Mouse (Mus musculus): ENCODE data around the gene Zfp513. TPM values are rescaled to one million over a fixed set of nuclear protein-coding genes. Genes with fewer than 3 reads are reported as not detected.

Gene Zfp513
- 38.1 and 42.1 TPM in 2 replicates for polyA plus RNA-seq (2012; rRNA removed)

DNA sequence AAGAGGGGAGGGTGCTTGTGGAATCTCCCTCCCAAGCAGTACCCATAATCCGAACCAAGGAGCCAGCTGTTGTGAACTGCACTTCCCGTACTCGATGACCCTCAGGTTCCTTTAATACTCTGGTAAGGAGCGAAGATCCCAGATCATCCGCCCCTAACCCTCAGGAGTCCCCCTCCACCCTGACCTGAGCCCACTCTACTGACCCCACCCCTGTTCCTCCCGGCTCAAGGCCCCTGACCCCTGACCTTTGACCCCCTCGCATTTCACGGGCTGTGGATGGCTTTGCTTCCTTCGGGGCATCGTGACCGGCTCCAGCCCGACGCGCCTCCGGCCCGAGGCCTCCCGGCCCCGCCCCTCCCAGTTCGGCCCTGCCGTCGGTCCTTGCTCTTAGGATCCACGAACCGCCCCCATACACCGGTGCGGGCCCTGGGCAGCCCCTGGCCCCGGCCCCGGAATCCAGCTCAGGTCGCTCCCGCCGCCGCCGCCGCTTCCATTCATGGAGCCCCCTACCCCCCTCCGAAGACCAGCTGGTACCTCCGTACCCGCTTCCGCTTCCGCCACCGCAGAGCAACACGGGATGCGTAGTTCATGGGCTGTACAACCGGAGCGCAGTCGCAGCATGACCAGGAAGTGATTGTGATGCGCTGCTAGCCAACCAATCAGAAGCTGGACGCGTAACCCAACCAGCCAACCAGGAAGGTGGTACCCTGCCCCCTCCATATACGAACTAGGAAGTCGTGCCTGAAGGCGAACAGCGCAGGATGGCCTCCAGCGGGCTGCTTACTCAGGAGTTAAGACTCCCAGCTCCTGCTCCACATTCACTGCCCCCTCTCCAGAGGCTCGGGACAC, at the start of gene Zfp513:
Gene Zfp513, minus strand, starts transcription at position 562 of the 849 bp plus-strand sequence.
- TF ChIP-seq CTCF (IDR thresholded peaks at IDR 0.05; ENCODE audit: extremely low read depth, insufficient read depth, low read length) (no peak), POLR2A (IDR thresholded peaks at IDR 0.05; ENCODE audit: extremely low read depth, insufficient read depth, low read length) (peak; percentile 90)
- H3K4me1 ChIP-seq (ENCODE audit: control insufficient read depth, insufficient read depth, low read length), result no peaks in the 10 kb centered on the region
- peak within 1 kb of the TSS; percentile 69 for H3K4me3 ChIP-seq (ENCODE audit: insufficient read depth, low read length)
- peak within 1 kb of the TSS; percentile 59 for H3K27ac ChIP-seq (ENCODE audit: insufficient read depth, low read length)

DNA sequence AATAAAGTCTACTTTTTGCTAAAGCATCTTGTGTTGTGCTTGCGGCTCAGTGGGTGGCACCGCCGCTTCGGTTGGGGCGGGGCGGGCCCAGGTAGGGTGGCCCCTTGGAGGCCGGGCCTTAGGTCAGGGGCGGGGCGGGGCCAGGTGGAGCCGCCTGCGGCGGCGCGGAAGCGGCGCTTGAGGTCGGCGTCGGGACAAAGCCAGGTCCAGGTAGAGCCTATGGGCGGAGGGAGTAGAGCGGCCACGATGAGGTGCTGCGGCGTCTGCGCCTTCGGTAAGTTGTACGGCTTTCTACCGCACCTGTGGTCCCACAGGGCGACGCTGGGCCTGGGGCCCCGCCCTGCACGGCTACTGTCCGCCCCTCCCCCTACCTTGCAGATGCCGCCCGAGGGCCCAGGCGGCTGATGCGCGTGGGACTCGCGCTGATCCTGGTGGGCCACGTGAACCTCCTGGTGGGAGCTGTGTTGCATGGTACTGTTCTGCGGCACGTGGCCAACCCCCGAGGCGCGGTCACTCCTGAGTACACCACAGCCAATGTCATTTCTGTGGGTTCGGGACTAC, 49.5 kb upstream of the Zfp513 start, which contains the start of gene Krtcap3:
Gene Krtcap3, plus strand, starts transcription at position 151 of the 561 bp plus-strand sequence.
- no peaks in the 10 kb centered on the region for H3K4me1 ChIP-seq (ENCODE audit: control insufficient read depth, insufficient read depth, low read length)
- no peak within 1 kb of the TSS for H3K4me3 ChIP-seq (ENCODE audit: insufficient read depth, low read length)
- TF ChIP-seq POLR2A (IDR thresholded peaks at IDR 0.05; ENCODE audit: extremely low read depth, insufficient read depth, low read length) (peak; percentile 11; the same call in 1 of the 2 replicates), CTCF (IDR thresholded peaks at IDR 0.05; ENCODE audit: extremely low read depth, insufficient read depth, low read length) (no peak)
- no peak within 1 kb of the TSS for H3K27ac ChIP-seq (ENCODE audit: insufficient read depth, low read length)

DNA sequence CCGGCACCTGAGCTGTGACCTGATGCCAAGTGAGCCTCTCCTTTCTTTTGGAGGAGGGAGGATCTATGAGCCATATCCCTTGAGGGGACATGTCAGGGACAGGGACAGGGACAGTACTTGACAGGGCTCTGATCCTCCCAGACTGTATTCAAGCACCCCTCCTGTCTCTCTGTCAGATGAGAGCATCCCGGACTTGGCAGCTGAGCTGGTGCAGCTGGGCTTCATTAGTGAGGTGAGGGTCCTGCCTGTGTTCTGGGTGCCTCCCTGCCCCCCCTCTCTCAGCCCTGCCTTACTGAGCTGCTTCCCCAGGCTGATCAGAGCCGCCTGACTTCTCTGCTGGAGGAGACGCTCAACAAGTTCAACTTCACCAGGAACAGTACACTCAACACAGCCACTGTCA, 48.6 kb upstream of the Zfp513 start:
- no peaks in the 10 kb centered on the region for H3K4me1 ChIP-seq (ENCODE audit: control insufficient read depth, insufficient read depth, low read length)
- TF ChIP-seq POLR2A (IDR thresholded peaks at IDR 0.05; ENCODE audit: extremely low read depth, insufficient read depth, low read length), result no peak
- no peak for TF ChIP-seq CTCF (IDR thresholded peaks at IDR 0.05; ENCODE audit: extremely low read depth, insufficient read depth, low read length)
- H3K27ac ChIP-seq (ENCODE audit: insufficient read depth, low read length), result no peak overlapping the region
- H3K4me3 ChIP-seq (ENCODE audit: insufficient read depth, low read length), result no peak overlapping the region

DNA sequence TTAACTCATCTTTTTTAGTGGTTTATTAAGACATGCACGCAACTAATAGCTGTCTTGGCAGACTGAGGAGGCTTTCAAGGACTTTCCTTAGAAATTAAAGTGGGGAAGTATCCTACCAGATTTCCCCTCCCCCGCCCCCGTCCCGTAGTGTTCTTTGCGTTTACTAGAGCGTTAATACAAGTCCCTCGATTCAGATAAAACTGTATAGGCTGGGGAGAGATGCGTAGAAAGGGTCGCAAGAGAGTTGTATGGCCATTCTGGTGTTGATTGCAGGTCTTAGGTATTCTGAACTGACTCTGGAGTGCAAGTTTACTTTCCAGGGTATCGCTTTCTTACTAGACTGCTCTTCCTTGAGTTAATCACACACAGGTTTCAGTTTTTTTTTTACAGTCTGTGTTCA, 40.1 kb upstream of the Zfp513 start:
- H3K27ac ChIP-seq (ENCODE audit: insufficient read depth, low read length), result no peak overlapping the region
- H3K4me1 ChIP-seq (ENCODE audit: control insufficient read depth, insufficient read depth, low read length), result peaks cover 2% of the 10 kb centered on the region; the same call in 1 of the 2 replicates
- H3K4me3 ChIP-seq (ENCODE audit: insufficient read depth, low read length), result peak overlapping the region; percentile 42; the same call in 1 of the 2 replicates
- TF ChIP-seq POLR2A (IDR thresholded peaks at IDR 0.05; ENCODE audit: extremely low read depth, insufficient read depth, low read length) (no peak), CTCF (IDR thresholded peaks at IDR 0.05; ENCODE audit: extremely low read depth, insufficient read depth, low read length) (no peak)

DNA sequence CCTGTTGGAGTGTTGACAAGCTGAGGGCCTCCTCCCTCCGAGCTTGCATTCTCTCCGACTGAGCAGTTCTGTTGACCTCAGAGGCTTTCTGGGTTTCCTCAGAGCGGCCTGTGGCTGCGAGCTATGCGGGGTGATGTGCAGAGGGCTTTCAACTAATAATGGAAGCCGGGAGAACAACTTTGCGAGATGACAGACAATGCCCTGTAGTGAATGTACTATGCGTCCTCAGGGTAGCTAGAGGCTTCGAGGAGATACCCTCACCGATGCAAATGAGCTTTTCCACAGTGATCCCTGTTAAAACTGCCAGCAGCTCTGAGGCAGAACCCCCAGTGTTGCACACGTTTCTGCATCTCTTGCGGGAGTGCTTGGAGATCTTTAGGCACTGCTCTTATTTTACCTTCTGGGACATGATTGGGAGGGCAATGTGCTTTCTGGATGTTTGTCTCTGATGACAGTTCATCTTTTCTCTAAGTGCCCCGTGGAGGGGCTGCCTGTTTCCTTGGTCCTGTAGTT, 39.5 kb upstream of the Zfp513 start:
- Histone ChIP-seq H3K4me1 (ENCODE audit: control insufficient read depth, insufficient read depth, low read length) (peaks cover 2% of the 10 kb centered on the region; the same call in 1 of the 2 replicates), H3K4me3 (ENCODE audit: insufficient read depth, low read length) (peak overlapping the region; percentile 42), H3K27ac (ENCODE audit: insufficient read depth, low read length) (no peak overlapping the region)
- TF ChIP-seq POLR2A (IDR thresholded peaks at IDR 0.05; ENCODE audit: extremely low read depth, insufficient read depth, low read length) (no peak), CTCF (IDR thresholded peaks at IDR 0.05; ENCODE audit: extremely low read depth, insufficient read depth, low read length) (no peak)

DNA sequence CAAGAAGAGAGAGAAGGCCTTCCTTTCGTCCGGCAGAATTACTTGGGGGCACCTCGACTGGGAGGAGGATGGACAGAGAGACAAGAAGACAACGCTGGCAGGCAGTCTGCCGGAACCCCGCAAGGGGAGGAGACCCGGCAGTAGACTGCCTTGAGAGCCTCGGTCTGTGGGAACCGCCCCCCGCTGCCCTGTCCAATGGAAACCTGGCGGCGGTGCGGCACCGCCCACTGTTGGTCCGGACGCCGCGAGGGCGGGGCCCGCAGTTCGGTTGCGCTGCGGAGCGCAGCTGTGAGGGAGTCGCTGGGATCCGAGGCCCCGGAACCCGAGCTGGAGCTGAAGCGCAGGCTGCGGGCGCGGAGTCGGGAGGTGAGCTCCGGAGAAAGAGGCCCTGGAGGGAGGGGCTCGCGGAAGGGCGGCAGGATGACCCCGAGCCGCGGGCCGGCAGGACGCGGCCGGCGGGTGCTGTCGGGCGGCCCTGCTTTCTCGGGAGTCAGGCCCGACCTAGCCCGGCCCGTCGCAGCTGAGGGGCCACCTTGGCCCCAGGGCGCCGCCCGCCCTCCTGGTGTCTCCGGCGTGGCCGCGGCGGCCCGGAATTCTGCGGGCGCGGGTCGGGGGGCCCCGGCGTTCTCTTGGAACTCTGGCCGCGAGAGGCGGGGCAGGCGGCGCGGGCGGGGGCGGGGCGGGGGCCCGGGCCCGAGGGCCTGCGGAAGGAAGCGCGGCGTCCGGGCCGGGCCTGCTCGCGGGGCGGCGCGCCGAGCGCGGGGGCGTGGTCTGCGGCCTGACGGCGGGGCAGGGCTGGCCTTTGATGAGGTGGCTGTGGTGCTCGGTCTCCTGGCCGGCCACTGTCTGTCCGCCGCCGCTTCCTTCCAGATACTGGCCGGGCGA, 38.8 kb upstream of the Zfp513 start, which contains the start of the genes Nrbp1 and Gm9970:
Gene Nrbp1, plus strand, starts transcription at position 228 of the 885 bp plus-strand sequence.
Gene Gm9970, minus strand, starts transcription at position 596 of the 885 bp plus-strand sequence.
- Histone ChIP-seq H3K4me1 (ENCODE audit: control insufficient read depth, insufficient read depth, low read length) (peaks cover 2% of the 10 kb centered on the region; the same call in 1 of the 2 replicates), H3K27ac (ENCODE audit: insufficient read depth, low read length) (peak within 1 kb of the TSS; percentile 90), H3K4me3 (ENCODE audit: insufficient read depth, low read length) (peak within 1 kb of the TSS; percentile 42)
- peak; percentile 88 for TF ChIP-seq POLR2A (IDR thresholded peaks at IDR 0.05; ENCODE audit: extremely low read depth, insufficient read depth, low read length)
- TF ChIP-seq CTCF (IDR thresholded peaks at IDR 0.05; ENCODE audit: extremely low read depth, insufficient read depth, low read length), result no peak

DNA sequence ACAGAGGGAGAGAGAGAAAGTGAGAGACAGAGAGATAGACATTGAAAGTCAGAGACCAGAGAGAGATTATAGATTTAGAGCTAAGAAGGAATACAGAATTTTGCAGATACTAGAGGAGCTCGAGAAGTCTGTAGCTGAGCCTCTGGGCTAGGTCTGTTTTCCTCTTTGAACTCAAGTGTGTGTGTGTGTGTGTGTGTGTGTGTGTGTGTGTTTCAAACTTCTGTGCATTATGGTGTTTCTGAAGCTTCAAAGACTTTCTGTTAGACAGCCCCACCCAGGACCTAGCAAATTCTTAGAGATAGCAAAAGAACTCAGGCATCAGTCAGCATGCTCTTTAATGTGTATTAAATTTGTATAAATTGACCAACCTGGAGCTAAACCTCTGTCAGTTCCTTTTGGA, 24.5 kb upstream of the Zfp513 start:
- Histone ChIP-seq H3K4me1 (ENCODE audit: control insufficient read depth, insufficient read depth, low read length) (no peaks in the 10 kb centered on the region), H3K4me3 (ENCODE audit: insufficient read depth, low read length) (no peak overlapping the region), H3K27ac (ENCODE audit: insufficient read depth, low read length) (no peak overlapping the region)
- no peak for TF ChIP-seq CTCF (IDR thresholded peaks at IDR 0.05; ENCODE audit: extremely low read depth, insufficient read depth, low read length)
- no peak for TF ChIP-seq POLR2A (IDR thresholded peaks at IDR 0.05; ENCODE audit: extremely low read depth, insufficient read depth, low read length)

DNA sequence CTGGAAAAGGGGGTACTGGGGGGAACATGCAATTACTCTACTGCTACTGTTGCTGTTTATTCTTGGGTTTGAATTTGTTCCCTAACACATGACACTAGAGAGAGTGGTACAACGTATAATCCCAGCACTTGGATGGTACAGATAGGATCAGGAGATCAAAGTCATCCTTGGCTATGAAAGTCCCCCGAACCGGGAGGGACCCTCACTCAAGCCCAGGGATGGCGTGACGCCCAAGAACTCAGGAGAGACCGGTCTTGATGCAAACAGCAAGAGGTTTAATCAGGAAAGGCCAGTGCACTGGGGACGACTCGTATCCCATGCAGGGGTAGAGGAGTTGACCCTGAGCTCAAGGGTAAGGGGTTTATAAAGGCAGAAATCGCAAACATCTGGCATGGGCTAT, 20.6 kb upstream of the Zfp513 start:
- no peak for TF ChIP-seq CTCF (IDR thresholded peaks at IDR 0.05; ENCODE audit: extremely low read depth, insufficient read depth, low read length)
- TF ChIP-seq POLR2A (IDR thresholded peaks at IDR 0.05; ENCODE audit: extremely low read depth, insufficient read depth, low read length), result no peak
- Histone ChIP-seq H3K4me3 (ENCODE audit: insufficient read depth, low read length) (no peak overlapping the region), H3K4me1 (ENCODE audit: control insufficient read depth, insufficient read depth, low read length) (0 out of 2 replicates have a peak, but pooled peaks cover 1% of the 10 kb centered on the region), H3K27ac (ENCODE audit: insufficient read depth, low read length) (no peak overlapping the region)

All from cortical plate, adult 2 months (tissue).